Mouse (Mus musculus): ENCODE results near the gene Cox10. TPM values are rescaled to one million over a fixed set of nuclear protein-coding genes. Genes with fewer than 3 reads are reported as not detected.

Cox10 gene
- polyA plus RNA-seq, 1 experiment from 2014 or later = 24.7 TPM

DNA sequence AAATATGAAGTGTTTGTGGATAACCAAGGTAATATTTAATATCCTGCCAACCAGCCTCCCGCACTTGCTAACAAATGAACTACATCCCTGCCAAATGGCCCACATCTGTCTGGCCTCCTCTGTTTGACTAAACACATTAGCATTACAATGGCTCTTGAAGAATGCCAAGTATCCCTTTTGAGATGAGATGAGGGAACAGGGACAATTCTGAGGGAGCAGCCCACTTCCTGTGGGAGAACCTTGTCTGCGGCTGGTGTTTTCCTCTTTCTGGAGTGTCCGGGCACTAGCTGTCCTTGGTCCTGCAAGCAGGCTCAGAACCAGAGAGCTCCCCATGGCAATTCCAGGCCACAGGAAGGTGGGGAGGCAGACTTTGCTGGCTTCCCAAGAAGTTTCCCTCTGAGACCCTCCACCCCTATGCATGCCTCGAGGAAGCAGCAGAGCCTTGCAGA lies 126.5 kb downstream of the Cox10 start:
- Histone ChIP-seq H3K9ac (ENCODE audit: low read depth, low read length) (no peak overlapping the region; the same call in 1 of the 2 replicates), H3K27ac (replicated peaks; ENCODE audit: low read depth, low read length) (no peak overlapping the region), H3K4me3 (ENCODE audit: low read depth, low read length) (no peak overlapping the region), H3K27me3 (replicated peaks; ENCODE audit: control insufficient read depth, insufficient read depth, low read length) (no peaks in the 10 kb centered on the region), H3K36me3 (ENCODE audit: control insufficient read depth, insufficient read depth, low read length) (no peaks in the 10 kb centered on the region), H3K9me3 (ENCODE audit: control insufficient read depth, low read length) (no peaks in the 10 kb centered on the region), H3K4me1 (ENCODE audit: control insufficient read depth, insufficient read depth, low read length) (peaks cover 11% of the 10 kb centered on the region), H3K4me2 (ENCODE audit: low read depth, low read length) (peak overlapping the region; percentile 48; the same call in 1 of the 2 replicates)
- 44% methylated on average over 4 of the region's 4 CpGs for WGBS
- DNase-seq (ENCODE audit: low spot score) (no peak), ATAC-seq (ENCODE audit: low read depth) (no peak)

DNA sequence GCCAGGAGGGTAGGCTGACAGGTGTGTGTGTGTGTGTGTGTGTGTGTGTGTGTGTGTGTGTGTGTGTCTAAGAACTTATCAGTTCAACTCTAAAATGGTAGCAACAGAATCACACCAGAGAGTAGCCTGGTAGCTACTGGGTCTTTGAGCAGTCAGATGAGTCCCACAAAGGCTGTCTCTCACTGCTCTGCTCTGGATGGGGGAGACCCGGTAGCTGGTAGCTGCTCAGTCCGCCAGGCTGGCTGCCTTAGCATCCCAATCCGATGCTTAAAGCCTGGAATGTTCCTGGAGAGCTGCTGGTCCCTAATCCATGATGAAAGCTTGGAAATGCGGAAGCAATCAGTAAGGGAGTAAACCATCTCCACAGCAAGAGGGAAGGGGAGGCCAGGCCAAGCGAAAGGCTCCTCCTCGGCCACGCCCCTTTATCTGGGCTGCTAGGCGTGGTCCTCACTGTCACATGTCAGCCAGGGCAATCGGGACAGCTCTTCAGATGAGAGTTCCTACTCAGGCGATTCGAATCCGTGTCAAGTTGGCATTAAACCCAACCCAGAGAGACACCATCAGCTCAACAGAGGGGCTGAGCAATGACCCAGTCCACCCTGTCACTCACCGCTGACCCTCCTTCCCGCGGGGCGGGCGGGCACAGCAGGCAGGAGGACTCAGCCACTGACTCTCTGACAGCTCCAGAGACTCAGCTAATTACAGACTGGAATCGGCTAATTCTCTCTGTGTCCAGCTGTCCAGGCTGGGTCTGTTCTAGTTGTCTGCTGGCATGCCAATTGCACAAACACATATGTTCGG lies 127.2 kb downstream of the Cox10 start:
- no peak overlapping the region for H3K27ac ChIP-seq (replicated peaks; ENCODE audit: low read depth, low read length)
- peak; percentile 82 for ATAC-seq (ENCODE audit: low read depth)
- no peaks in the 10 kb centered on the region for H3K9me3 ChIP-seq (ENCODE audit: control insufficient read depth, low read length)
- no peaks in the 10 kb centered on the region for H3K27me3 ChIP-seq (replicated peaks; ENCODE audit: control insufficient read depth, insufficient read depth, low read length)
- H3K4me3 ChIP-seq (ENCODE audit: low read depth, low read length) = peak overlapping the region; percentile 21
- peak overlapping the region; percentile 48 for H3K4me2 ChIP-seq (ENCODE audit: low read depth, low read length)
- DNase-seq (ENCODE audit: low spot score) = peak; percentile 79
- H3K36me3 ChIP-seq (ENCODE audit: control insufficient read depth, insufficient read depth, low read length) = no peaks in the 10 kb centered on the region
- H3K4me1 ChIP-seq (ENCODE audit: control insufficient read depth, insufficient read depth, low read length) = peaks cover 15% of the 10 kb centered on the region
- 8% methylated on average over 16 of the region's 19 CpGs for WGBS
- H3K9ac ChIP-seq (ENCODE audit: low read depth, low read length) = peak overlapping the region; percentile 43

DNA sequence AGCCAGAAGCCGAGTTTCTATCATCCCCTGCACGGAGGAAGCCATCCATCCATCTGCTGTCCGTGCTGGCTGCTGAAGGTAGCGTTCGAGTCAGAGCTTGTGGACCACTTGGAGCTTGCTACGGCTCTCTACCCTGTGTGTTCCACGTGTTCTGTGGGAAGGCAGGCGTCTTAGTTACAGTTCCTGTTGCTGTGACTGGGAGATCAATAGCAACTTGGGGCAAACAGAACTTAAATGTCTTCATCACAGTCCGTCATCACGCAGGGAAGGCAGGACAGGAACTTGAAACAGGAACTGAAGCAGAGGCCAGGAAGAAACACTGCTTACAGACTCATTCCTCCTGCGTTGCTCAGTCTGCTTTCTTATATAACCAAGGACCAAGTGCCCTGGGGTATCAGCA lies 130.9 kb downstream of the Cox10 start:
- no peak for ATAC-seq (ENCODE audit: low read depth)
- Histone ChIP-seq H3K36me3 (ENCODE audit: control insufficient read depth, insufficient read depth, low read length) (no peaks in the 10 kb centered on the region), H3K27me3 (replicated peaks; ENCODE audit: control insufficient read depth, insufficient read depth, low read length) (no peaks in the 10 kb centered on the region), H3K4me3 (ENCODE audit: low read depth, low read length) (no peak overlapping the region), H3K9me3 (ENCODE audit: control insufficient read depth, low read length) (no peaks in the 10 kb centered on the region), H3K9ac (ENCODE audit: low read depth, low read length) (no peak overlapping the region), H3K4me2 (ENCODE audit: low read depth, low read length) (no peak overlapping the region), H3K27ac (replicated peaks; ENCODE audit: low read depth, low read length) (no peak overlapping the region), H3K4me1 (ENCODE audit: control insufficient read depth, insufficient read depth, low read length) (peaks cover 15% of the 10 kb centered on the region)
- 91% methylated on average over 11 of the region's 11 CpGs for WGBS
- no peak for DNase-seq (ENCODE audit: low spot score)

DNA sequence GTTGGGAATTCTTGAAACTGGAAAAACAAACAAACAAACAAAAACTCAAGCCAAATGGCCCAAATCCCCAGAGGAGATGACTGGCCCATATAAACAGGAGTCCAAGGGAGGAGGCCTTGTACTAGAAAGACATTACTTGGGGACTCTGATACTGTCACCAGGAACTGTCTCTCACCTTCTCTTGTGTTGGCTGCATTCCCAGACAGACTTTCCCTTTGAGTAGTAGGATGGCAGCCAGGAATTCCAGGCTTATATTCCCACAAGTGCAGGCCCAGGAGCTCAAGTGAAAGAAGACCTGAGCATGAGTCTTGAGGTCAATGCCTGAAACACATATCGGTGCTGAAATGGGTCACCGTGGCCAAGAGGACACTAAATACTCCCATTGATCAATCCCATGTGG lies 132.2 kb downstream of the Cox10 start:
- H3K27ac ChIP-seq (replicated peaks; ENCODE audit: low read depth, low read length) = no peak overlapping the region
- H3K36me3 ChIP-seq (ENCODE audit: control insufficient read depth, insufficient read depth, low read length) = no peaks in the 10 kb centered on the region
- H3K9ac ChIP-seq (ENCODE audit: low read depth, low read length) = no peak overlapping the region
- peaks cover 8% of the 10 kb centered on the region for H3K4me1 ChIP-seq (ENCODE audit: control insufficient read depth, insufficient read depth, low read length)
- H3K4me3 ChIP-seq (ENCODE audit: low read depth, low read length) = no peak overlapping the region
- WGBS = 68% methylated on average over 2 of the region's 2 CpGs
- H3K27me3 ChIP-seq (replicated peaks; ENCODE audit: control insufficient read depth, insufficient read depth, low read length) = no peaks in the 10 kb centered on the region
- no peaks in the 10 kb centered on the region for H3K9me3 ChIP-seq (ENCODE audit: control insufficient read depth, low read length)
- no peak overlapping the region for H3K4me2 ChIP-seq (ENCODE audit: low read depth, low read length)
- no peak for DNase-seq (ENCODE audit: low spot score)
- ATAC-seq (ENCODE audit: low read depth) = no peak

DNA sequence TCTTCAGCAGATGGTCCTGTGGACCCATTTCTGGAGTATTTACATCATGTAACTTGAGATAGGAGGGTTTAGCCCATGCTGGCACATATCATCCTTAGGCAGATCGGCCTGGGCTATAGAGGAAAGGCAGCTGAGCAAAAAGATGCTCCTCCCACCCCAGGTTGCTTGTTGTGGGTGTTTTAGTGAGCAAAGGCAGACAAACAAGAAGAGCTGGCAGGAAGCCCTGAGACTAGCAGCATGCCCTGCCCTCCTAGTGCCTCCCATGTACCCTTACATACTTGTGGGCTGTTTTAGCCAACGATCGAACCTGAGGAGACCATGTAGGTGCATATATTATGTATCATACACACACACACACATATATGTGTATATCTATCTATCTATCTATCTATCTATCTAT lies 135.3 kb downstream of the Cox10 start:
- no peak overlapping the region for H3K4me2 ChIP-seq (ENCODE audit: low read depth, low read length)
- H3K9ac ChIP-seq (ENCODE audit: low read depth, low read length) = no peak overlapping the region
- H3K4me1 ChIP-seq (ENCODE audit: control insufficient read depth, insufficient read depth, low read length) = 0 out of 2 replicates have a peak, but pooled peaks cover 3% of the 10 kb centered on the region
- H3K27ac ChIP-seq (replicated peaks; ENCODE audit: low read depth, low read length) = no peak overlapping the region
- no peak overlapping the region for H3K4me3 ChIP-seq (ENCODE audit: low read depth, low read length)
- 83% methylated on average over 3 of the region's 3 CpGs for WGBS
- no peaks in the 10 kb centered on the region for H3K27me3 ChIP-seq (replicated peaks; ENCODE audit: control insufficient read depth, insufficient read depth, low read length)
- H3K36me3 ChIP-seq (ENCODE audit: control insufficient read depth, insufficient read depth, low read length) = no peaks in the 10 kb centered on the region
- H3K9me3 ChIP-seq (ENCODE audit: control insufficient read depth, low read length) = no peaks in the 10 kb centered on the region
- ATAC-seq (ENCODE audit: low read depth) (no peak), DNase-seq (ENCODE audit: low spot score) (no peak)

DNA sequence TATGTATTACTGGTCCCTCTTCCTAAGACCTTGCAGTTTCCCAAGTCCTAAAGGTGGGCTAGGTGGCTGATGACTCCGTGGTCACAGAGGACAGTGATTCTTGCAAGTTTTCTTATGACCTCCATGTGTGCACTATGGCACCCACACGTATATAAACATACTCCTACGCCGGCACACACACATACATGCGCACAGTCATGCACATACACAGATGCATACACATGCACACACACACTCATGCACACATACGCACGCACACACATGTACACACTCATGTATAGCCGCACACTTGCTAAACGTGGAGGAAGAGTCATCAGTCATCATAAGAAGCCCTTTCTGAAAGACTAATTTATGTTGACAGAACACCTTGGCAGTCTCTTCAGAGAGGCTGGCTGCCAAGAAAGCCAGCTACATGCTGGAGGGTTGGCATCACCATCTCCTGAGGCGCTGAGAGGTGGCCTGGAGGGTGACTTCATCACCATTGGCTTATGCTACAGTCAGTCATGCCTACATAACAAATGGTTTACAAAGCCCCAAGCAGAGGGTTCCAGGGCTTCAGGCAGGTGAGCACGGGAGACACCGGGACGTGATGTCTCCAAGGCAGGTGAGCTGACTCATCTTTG lies 135.9 kb downstream of the Cox10 start:
- ATAC-seq (ENCODE audit: low read depth) = no peak
- WGBS = 85% methylated on average over 13 of the region's 13 CpGs

DNA sequence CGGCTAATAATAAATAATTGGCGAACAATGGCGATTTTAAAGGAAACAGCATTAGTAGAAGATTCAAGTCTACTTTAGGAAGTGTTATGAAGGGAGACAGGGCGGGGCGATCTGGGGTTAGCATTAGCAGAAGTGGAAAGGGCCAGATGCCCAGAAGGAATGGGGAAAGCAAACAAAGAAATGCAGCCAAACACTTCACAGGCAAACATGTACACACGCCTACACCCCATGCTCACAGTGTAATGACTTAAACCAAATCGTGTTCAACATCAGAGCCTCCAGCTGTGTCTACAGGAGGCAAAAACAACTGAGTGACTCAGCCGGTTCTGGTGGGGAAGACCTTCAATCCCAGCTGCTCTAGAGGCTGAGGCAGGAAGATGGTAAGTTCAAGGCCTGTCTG lies 137.1 kb downstream of the Cox10 start:
- ATAC-seq (ENCODE audit: low read depth) (no peak), DNase-seq (ENCODE audit: low spot score) (no peak)
- H3K27ac ChIP-seq (replicated peaks; ENCODE audit: low read depth, low read length) = no peak overlapping the region
- H3K9ac ChIP-seq (ENCODE audit: low read depth, low read length) = no peak overlapping the region
- 71% methylated on average over 8 of the region's 8 CpGs for WGBS
- H3K27me3 ChIP-seq (replicated peaks; ENCODE audit: control insufficient read depth, insufficient read depth, low read length) = no peaks in the 10 kb centered on the region
- no peak overlapping the region for H3K4me2 ChIP-seq (ENCODE audit: low read depth, low read length)
- H3K4me1 ChIP-seq (ENCODE audit: control insufficient read depth, insufficient read depth, low read length) = 0 out of 2 replicates have a peak, but pooled peaks cover 1% of the 10 kb centered on the region
- H3K9me3 ChIP-seq (ENCODE audit: control insufficient read depth, low read length) = no peaks in the 10 kb centered on the region
- no peaks in the 10 kb centered on the region for H3K36me3 ChIP-seq (ENCODE audit: control insufficient read depth, insufficient read depth, low read length)
- no peak overlapping the region for H3K4me3 ChIP-seq (ENCODE audit: low read depth, low read length)

More for the DNA sequence above, 135.9 kb downstream of the Cox10 start:
- no peak overlapping the region for H3K4me3 ChIP-seq (ENCODE audit: low read depth, low read length)
- no peaks in the 10 kb centered on the region for H3K36me3 ChIP-seq (ENCODE audit: control insufficient read depth, insufficient read depth, low read length)
- no peak for DNase-seq (ENCODE audit: low spot score)
- H3K27me3 ChIP-seq (replicated peaks; ENCODE audit: control insufficient read depth, insufficient read depth, low read length) = no peaks in the 10 kb centered on the region
- no peak overlapping the region for H3K9ac ChIP-seq (ENCODE audit: low read depth, low read length)
- H3K9me3 ChIP-seq (ENCODE audit: control insufficient read depth, low read length) = no peaks in the 10 kb centered on the region
- H3K27ac ChIP-seq (replicated peaks; ENCODE audit: low read depth, low read length) = no peak overlapping the region
- 0 out of 2 replicates have a peak, but pooled peaks cover 3% of the 10 kb centered on the region for H3K4me1 ChIP-seq (ENCODE audit: control insufficient read depth, insufficient read depth, low read length)
- no peak overlapping the region for H3K4me2 ChIP-seq (ENCODE audit: low read depth, low read length)

DNA sequence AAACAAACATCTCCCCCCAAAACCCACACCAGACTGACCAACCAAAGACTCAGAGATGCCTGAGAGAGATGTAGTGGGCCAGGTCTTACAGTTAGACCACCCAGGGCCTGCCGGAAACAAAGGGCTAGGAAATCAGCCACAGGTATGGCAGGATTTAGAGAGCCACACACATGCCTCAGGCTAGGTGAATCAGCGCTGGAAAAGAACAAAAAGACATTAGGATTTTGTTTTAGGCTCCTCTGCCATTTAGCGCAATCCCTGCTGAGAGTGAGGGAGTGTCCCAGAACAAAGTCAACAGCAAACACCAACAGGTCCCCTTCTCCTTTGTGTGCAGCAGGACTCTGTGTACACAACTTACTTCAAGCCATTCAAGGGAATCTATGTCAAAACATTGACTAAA lies 142.6 kb downstream of the Cox10 start:
- Histone ChIP-seq H3K4me2 (ENCODE audit: low read depth, low read length) (no peak overlapping the region), H3K4me3 (ENCODE audit: low read depth, low read length) (no peak overlapping the region), H3K9ac (ENCODE audit: low read depth, low read length) (no peak overlapping the region), H3K27ac (replicated peaks; ENCODE audit: low read depth, low read length) (no peak overlapping the region), H3K9me3 (ENCODE audit: control insufficient read depth, low read length) (no peaks in the 10 kb centered on the region), H3K27me3 (replicated peaks; ENCODE audit: control insufficient read depth, insufficient read depth, low read length) (0 out of 2 replicates have a peak, but pooled peaks cover 3% of the 10 kb centered on the region), H3K4me1 (ENCODE audit: control insufficient read depth, insufficient read depth, low read length) (no peaks in the 10 kb centered on the region), H3K36me3 (ENCODE audit: control insufficient read depth, insufficient read depth, low read length) (no peaks in the 10 kb centered on the region)
- WGBS = 36% methylated on average over 3 of the region's 3 CpGs
- no peak for DNase-seq (ENCODE audit: low spot score)
- ATAC-seq (ENCODE audit: low read depth) = no peak

Data from embryonic facial prominence, embryonic 14.5 days (tissue).